Mouse (Mus musculus): Measurements from ENCODE around the gene Ascl4.

The Ascl4 gene

GRCm38 (mm10) chr10:85968731-85969130 lies 41.2 kb downstream of the Ascl4 start:
- no peak for DNase-seq (ENCODE audit: low read depth, low spot score)

- no peak for DNase-seq (ENCODE audit: low read depth, low spot score)
Observed at GRCm38 (mm10) chr10:85969894-85970620, 42.6 kb downstream of the Ascl4 start.

- no peak for DNase-seq (ENCODE audit: low read depth, low spot score)
Observed at GRCm38 (mm10) chr10:85971826-85972225, 44.3 kb downstream of the Ascl4 start.

- no peak for DNase-seq (ENCODE audit: low read depth, low spot score)
Observed at GRCm38 (mm10) chr10:85972915-85973314, 45.4 kb downstream of the Ascl4 start.

- DNase-seq (ENCODE audit: low read depth, low spot score), result no peak
Observed at GRCm38 (mm10) chr10:85989412-85990115, 62.1 kb downstream of the Ascl4 start.

- DNase-seq (ENCODE audit: low read depth, low spot score), result no peak
Observed at GRCm38 (mm10) chr10:85992412-85992811, 64.9 kb downstream of the Ascl4 start.

- DNase-seq (ENCODE audit: low read depth, low spot score), result no peak
Observed at GRCm38 (mm10) chr10:85993836-85994235, 66.4 kb downstream of the Ascl4 start.

- DNase-seq (ENCODE audit: low read depth, low spot score), result no peak
Observed at GRCm38 (mm10) chr10:85994543-85995104, 67.1 kb downstream of the Ascl4 start.
